Mouse (Mus musculus) ES-CJ7 (cell line): Measurements from ENCODE around the gene Gm20517.
"Not testable (repeated sequence)": the region's sequence is repeated elsewhere in the genome, so short reads cannot be mapped to it uniquely, and the experiment has no call there.

Source experiments
- DNase-seq: peaks from one replicate; pipeline ENCODE4 v3.0.0; 2011; ENCODE audit warnings: low read depth, low spot score

Gm20517 gene

GRCm38 (mm10) chr17:47596162-47596838, 15.1 kb upstream of the Gm20517 start:
- DNase-seq = no peak

GRCm38 (mm10) chr17:47596839-47597164, 14.6 kb upstream of the Gm20517 start:
- peak; percentile 56 for DNase-seq

GRCm38 (mm10) chr17:47597261-47597660, 14.1 kb upstream of the Gm20517 start:
- no peak for DNase-seq

- DNase-seq = peak; percentile 88
These were observed 13.4 kb upstream of the Gm20517 start for GRCm38 (mm10) chr17:47597838-47598579.

- DNase-seq = not testable (repeated sequence)
These were observed 12.6 kb upstream of the Gm20517 start for GRCm38 (mm10) chr17:47598580-47599304.

GRCm38 (mm10) chr17:47599511-47600297, 11.7 kb upstream of the Gm20517 start:
- DNase-seq = peak; percentile 68

GRCm38 (mm10) chr17:47600601-47601388, 10.6 kb upstream of the Gm20517 start:
- no peak for DNase-seq

- DNase-seq = no peak
These were observed 10.0 kb upstream of the Gm20517 start for GRCm38 (mm10) chr17:47601389-47601755.

- DNase-seq = no peak
These were observed 9.1 kb upstream of the Gm20517 start for GRCm38 (mm10) chr17:47602289-47602688.

GRCm38 (mm10) chr17:47606220-47606619, 5.2 kb upstream of the Gm20517 start:
- DNase-seq = peak; percentile 62

GRCm38 (mm10) chr17:47609182-47609581, 2.2 kb upstream of the Gm20517 start:
- no peak for DNase-seq

GRCm38 (mm10) chr17:47611661-47611982, 233 bp downstream of the Gm20517 start:
- no peak for DNase-seq

- no peak for DNase-seq
These were observed 2.6 kb downstream of the Gm20517 start for GRCm38 (mm10) chr17:47614018-47614417.

- DNase-seq = no peak
These were observed 4.7 kb downstream of the Gm20517 start for GRCm38 (mm10) chr17:47616119-47616518.

GRCm38 (mm10) chr17:47616652-47617051, 5.3 kb downstream of the Gm20517 start:
- no peak for DNase-seq

GRCm38 (mm10) chr17:47617605-47618307, 6.4 kb downstream of the Gm20517 start:
- DNase-seq = no peak

GRCm38 (mm10) chr17:47618556-47619311, 7.3 kb downstream of the Gm20517 start:
- DNase-seq = no peak

- DNase-seq = no peak
These were observed 11.6 kb downstream of the Gm20517 start for GRCm38 (mm10) chr17:47622912-47623554.

GRCm38 (mm10) chr17:47624572-47624971, 13.2 kb downstream of the Gm20517 start:
- peak; percentile 57 for DNase-seq
